Mouse (Mus musculus): ENCODE measurements around the gene Pik3r1. TPM values are rescaled to one million over a fixed set of nuclear protein-coding genes. Genes with fewer than 3 reads are reported as not detected.
A peak's percentile ranks its signal among the peaks of the same experiment; 100 is the strongest.

Pik3r1 gene
- polyA plus RNA-seq, 1 experiment: 35.2 TPM

- Histone ChIP-seq H3K27ac (ENCODE audit: control insufficient read depth, insufficient read depth, low read length) (peak overlapping the region; percentile 18; the same call in 1 of the 2 replicates), H3K4me1 (replicated peaks; ENCODE audit: control insufficient read depth, insufficient read depth, low read length) (peaks cover 28% of the 10 kb centered on the region), H3K27me3 (ENCODE audit: control insufficient read depth, insufficient read depth, low read length) (no peaks in the 10 kb centered on the region), H3K4me3 (ENCODE audit: control insufficient read depth, insufficient read depth, low read length) (no peak overlapping the region), H3K36me3 (ENCODE audit: control insufficient read depth, insufficient read depth, low read length) (no peaks in the 10 kb centered on the region)
- 23% methylated on average over 6 of the region's 6 CpGs for WGBS
- TF ChIP-seq CTCF (IDR thresholded peaks at IDR 0.05; ENCODE audit: borderline replicate concordance, control insufficient read depth, extremely low read depth, insufficient read depth, low read length, poor library complexity): no peak
- TF ChIP-seq POLR2A (IDR thresholded peaks at IDR 0.05; ENCODE audit: control insufficient read depth, extremely low read depth, insufficient read depth, low read length, poor library complexity): no peak
- DNase-seq: no peak
Measured at GRCm38 (mm10) chr13:101742596-101742995, 25.4 kb downstream of the Pik3r1 start.

GRCm38 (mm10) chr13:101741530-101742309 is 26.3 kb downstream of the Pik3r1 start:
- H3K27me3 ChIP-seq (ENCODE audit: control insufficient read depth, insufficient read depth, low read length): no peaks in the 10 kb centered on the region
- no peaks in the 10 kb centered on the region for H3K36me3 ChIP-seq (ENCODE audit: control insufficient read depth, insufficient read depth, low read length)
- 91% methylated on average over 11 of the region's 11 CpGs for WGBS
- H3K27ac ChIP-seq (ENCODE audit: control insufficient read depth, insufficient read depth, low read length): no peak overlapping the region
- H3K4me3 ChIP-seq (ENCODE audit: control insufficient read depth, insufficient read depth, low read length): no peak overlapping the region
- peaks cover 33% of the 10 kb centered on the region for H3K4me1 ChIP-seq (replicated peaks; ENCODE audit: control insufficient read depth, insufficient read depth, low read length)
- DNase-seq: no peak
- TF ChIP-seq CTCF (IDR thresholded peaks at IDR 0.05; ENCODE audit: borderline replicate concordance, control insufficient read depth, extremely low read depth, insufficient read depth, low read length, poor library complexity) (no peak), POLR2A (IDR thresholded peaks at IDR 0.05; ENCODE audit: control insufficient read depth, extremely low read depth, insufficient read depth, low read length, poor library complexity) (no peak)

- H3K4me3 ChIP-seq (ENCODE audit: control insufficient read depth, insufficient read depth, low read length): no peak overlapping the region
- H3K27ac ChIP-seq (ENCODE audit: control insufficient read depth, insufficient read depth, low read length): no peak overlapping the region
- TF ChIP-seq CTCF (IDR thresholded peaks at IDR 0.05; ENCODE audit: borderline replicate concordance, control insufficient read depth, extremely low read depth, insufficient read depth, low read length, poor library complexity) (no peak), POLR2A (IDR thresholded peaks at IDR 0.05; ENCODE audit: control insufficient read depth, extremely low read depth, insufficient read depth, low read length, poor library complexity) (no peak)
- H3K27me3 ChIP-seq (ENCODE audit: control insufficient read depth, insufficient read depth, low read length): no peaks in the 10 kb centered on the region
- H3K4me1 ChIP-seq (replicated peaks; ENCODE audit: control insufficient read depth, insufficient read depth, low read length): peaks cover 31% of the 10 kb centered on the region
- no peak for DNase-seq
- 38% methylated on average over 4 of the region's 4 CpGs for WGBS
- no peaks in the 10 kb centered on the region for H3K36me3 ChIP-seq (ENCODE audit: control insufficient read depth, insufficient read depth, low read length)
Measured at GRCm38 (mm10) chr13:101739732-101740381, 28.2 kb downstream of the Pik3r1 start.

- DNase-seq: no peak
- H3K27me3 ChIP-seq (ENCODE audit: control insufficient read depth, insufficient read depth, low read length): no peaks in the 10 kb centered on the region
- no peaks in the 10 kb centered on the region for H3K36me3 ChIP-seq (ENCODE audit: control insufficient read depth, insufficient read depth, low read length)
Measured at GRCm38 (mm10) chr13:101738769-101739168, 29.2 kb downstream of the Pik3r1 start.

GRCm38 (mm10) chr13:101736521-101737387 is 31.3 kb downstream of the Pik3r1 start:
- WGBS: 28% methylated on average over 16 of the region's 16 CpGs
- Histone ChIP-seq H3K36me3 (ENCODE audit: control insufficient read depth, insufficient read depth, low read length) (no peaks in the 10 kb centered on the region), H3K4me1 (replicated peaks; ENCODE audit: control insufficient read depth, insufficient read depth, low read length) (peaks cover 29% of the 10 kb centered on the region), H3K27me3 (ENCODE audit: control insufficient read depth, insufficient read depth, low read length) (no peaks in the 10 kb centered on the region), H3K4me3 (ENCODE audit: control insufficient read depth, insufficient read depth, low read length) (no peak overlapping the region), H3K27ac (ENCODE audit: control insufficient read depth, insufficient read depth, low read length) (peak overlapping the region; percentile 36)
- no peak for DNase-seq
- TF ChIP-seq CTCF (IDR thresholded peaks at IDR 0.05; ENCODE audit: borderline replicate concordance, control insufficient read depth, extremely low read depth, insufficient read depth, low read length, poor library complexity) (no peak), POLR2A (IDR thresholded peaks at IDR 0.05; ENCODE audit: control insufficient read depth, extremely low read depth, insufficient read depth, low read length, poor library complexity) (no peak)

More at GRCm38 (mm10) chr13:101738769-101739168, 29.2 kb downstream of the Pik3r1 start:
- peaks cover 30% of the 10 kb centered on the region for H3K4me1 ChIP-seq (replicated peaks; ENCODE audit: control insufficient read depth, insufficient read depth, low read length)
- no peak overlapping the region for H3K27ac ChIP-seq (ENCODE audit: control insufficient read depth, insufficient read depth, low read length)
- H3K4me3 ChIP-seq (ENCODE audit: control insufficient read depth, insufficient read depth, low read length): no peak overlapping the region
- 90% methylated on average over 6 of the region's 6 CpGs for WGBS
- TF ChIP-seq CTCF (IDR thresholded peaks at IDR 0.05; ENCODE audit: borderline replicate concordance, control insufficient read depth, extremely low read depth, insufficient read depth, low read length, poor library complexity) (no peak), POLR2A (IDR thresholded peaks at IDR 0.05; ENCODE audit: control insufficient read depth, extremely low read depth, insufficient read depth, low read length, poor library complexity) (no peak)

Data from thymus, adult 2 months (tissue).